14 mouse cellular contexts compared by ENCODE assay signal in the genomic region with DNA sequence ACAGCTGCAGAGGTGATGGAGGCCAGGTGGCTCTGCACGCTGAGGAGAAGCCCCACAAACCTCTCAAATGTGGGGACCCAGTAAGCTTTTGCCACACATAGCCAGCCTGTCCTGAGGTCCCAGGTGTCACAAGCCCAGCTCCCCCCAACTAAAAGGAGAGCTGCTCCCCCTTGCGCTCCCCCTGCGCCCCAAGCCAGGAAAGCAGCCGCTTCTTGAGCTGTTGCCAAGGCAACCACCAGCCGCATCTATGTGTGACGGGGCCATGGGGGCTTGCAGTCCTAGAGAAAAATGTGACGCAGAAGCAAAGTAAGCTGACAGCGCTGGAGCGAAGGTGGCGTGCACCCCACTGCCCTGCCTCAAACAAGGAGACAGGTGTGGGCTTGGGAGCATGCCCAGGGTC. TPM values are rescaled to one million over a fixed set of nuclear protein-coding genes. Genes with fewer than 3 reads are reported as not detected.
DNase-seq lines count a peak whose midpoint lies in the region; ATAC-seq and TF ChIP-seq lines count a peak whose summit lies in the region.
"Had no signal": no experiment of that assay in that cellular context is flagged by ENCODE, and none has a peak within 500 bp of the region (broad histone marks: within the 10 kb centered on the region; RNA-seq: fewer than 3 reads in every experiment).

No protein-coding gene starts in this region.

- H3K9ac ChIP-seq in intestine, postnatal 0 days (ENCODE audit: low read depth, low read length) = no peak overlapping the region
- no peak overlapping the region for H3K9ac ChIP-seq in intestine, embryonic 15.5 days
- H3K9ac ChIP-seq in hindbrain, embryonic 12.5 days = 0 out of 2 replicates have a peak overlapping the region, but pooled peaks have one; percentile 2
- H3K9ac ChIP-seq in neural tube, embryonic 12.5 days = no peak overlapping the region
- H3K9ac ChIP-seq in kidney, embryonic 14.5 days (ENCODE audit: low read depth, low read length) = no peak overlapping the region

- WGBS in intestine, postnatal 0 days = 28% methylated on average over 10 of the region's 10 CpGs
- 31% methylated on average over 10 of the region's 10 CpGs for WGBS in intestine, embryonic 15.5 days
- 15% methylated on average over 10 of the region's 10 CpGs for WGBS in hindbrain, embryonic 12.5 days
- 20% methylated on average over 10 of the region's 10 CpGs for WGBS in neural tube, embryonic 12.5 days
- WGBS in kidney, embryonic 14.5 days = 43% methylated on average over 10 of the region's 10 CpGs

- H3K27ac ChIP-seq in intestine, postnatal 0 days (ENCODE audit: low read depth, low read length) = no peak overlapping the region
- H3K27ac ChIP-seq in intestine, embryonic 15.5 days = no peak overlapping the region
- peak overlapping the region; percentile 55; the same call in 1 of the 2 replicates for H3K27ac ChIP-seq in hindbrain, embryonic 12.5 days
- H3K27ac ChIP-seq in neural tube, embryonic 12.5 days = no peak overlapping the region
- H3K27ac ChIP-seq in kidney, embryonic 14.5 days (ENCODE audit: low read depth, low read length) = no peak overlapping the region

- no peaks in the 10 kb centered on the region for H3K36me3 ChIP-seq in intestine, postnatal 0 days (ENCODE audit: control insufficient read depth, insufficient read depth)
- no peaks in the 10 kb centered on the region for H3K36me3 ChIP-seq in intestine, embryonic 15.5 days
- no peaks in the 10 kb centered on the region for H3K36me3 ChIP-seq in hindbrain, embryonic 12.5 days
- peaks cover 2% of the 10 kb centered on the region; the same call in 1 of the 2 replicates for H3K36me3 ChIP-seq in neural tube, embryonic 12.5 days
- H3K36me3 ChIP-seq in kidney, embryonic 14.5 days (ENCODE audit: control insufficient read depth, insufficient read depth, low read length) = peaks cover 2% of the 10 kb centered on the region

- 0 out of 2 replicates have a peak, but pooled peaks have one; percentile 11 for ATAC-seq in intestine, postnatal 0 days
- ATAC-seq in intestine, embryonic 15.5 days = no peak
- peak; percentile 20; the same call in 1 of the 2 replicates for ATAC-seq in hindbrain, embryonic 12.5 days (ENCODE audit: low FRiP score)
- ATAC-seq in neural tube, embryonic 12.5 days (ENCODE audit: low FRiP score, low read depth) = no peak; the same call in 1 of the 2 replicates
- no peak for ATAC-seq in kidney, embryonic 14.5 days (ENCODE audit: low FRiP score, low TSS enrichment)
- ATAC-seq: Patski had no signal

- H3K4me1 ChIP-seq in intestine, postnatal 0 days (replicated peaks; ENCODE audit: control insufficient read depth, insufficient read depth, low read length) = 0 out of 2 replicates have a peak, but pooled peaks cover 3% of the 10 kb centered on the region
- H3K4me1 ChIP-seq in intestine, embryonic 15.5 days (replicated peaks) = peaks cover 14% of the 10 kb centered on the region
- peaks cover 48% of the 10 kb centered on the region for H3K4me1 ChIP-seq in hindbrain, embryonic 12.5 days
- peaks cover 42% of the 10 kb centered on the region for H3K4me1 ChIP-seq in neural tube, embryonic 12.5 days
- H3K4me1 ChIP-seq in kidney, embryonic 14.5 days (ENCODE audit: control insufficient read depth, insufficient read depth, low read length) = peaks cover 9% of the 10 kb centered on the region

- peaks cover 11% of the 10 kb centered on the region for H3K27me3 ChIP-seq in intestine, postnatal 0 days (replicated peaks; ENCODE audit: control insufficient read depth, insufficient read depth, low read length)
- peaks cover 31% of the 10 kb centered on the region for H3K27me3 ChIP-seq in intestine, embryonic 15.5 days (replicated peaks)
- H3K27me3 ChIP-seq in hindbrain, embryonic 12.5 days = peaks cover 39% of the 10 kb centered on the region
- peaks cover 30% of the 10 kb centered on the region for H3K27me3 ChIP-seq in neural tube, embryonic 12.5 days (replicated peaks)
- H3K27me3 ChIP-seq in kidney, embryonic 14.5 days (ENCODE audit: control insufficient read depth, insufficient read depth, low read length) = peaks cover 21% of the 10 kb centered on the region
- H3K27me3 ChIP-seq: Patski had no signal

- peak; percentile 73 to 81 for DNase-seq in thymus, postnatal 10 days (ENCODE audit: low spot score in 2 of 2)
- DNase-seq in gastrocnemius, postnatal 10 days = no peak
- DNase-seq in spleen, postnatal 36 days (ENCODE audit: low spot score in 2 of 2) = no peak
- DNase-seq: heart, postnatal 14 days; kidney, postnatal 25 days; spleen, adult 18-20 months had no signal

- no peak for TF ChIP-seq CTCF in intestine, postnatal 0 days (IDR thresholded peaks at IDR 0.05; ENCODE audit: low read depth)

- no peak overlapping the region for H3K4me2 ChIP-seq in intestine, postnatal 0 days (replicated peaks; ENCODE audit: low read depth)
- no peak overlapping the region for H3K4me2 ChIP-seq in intestine, embryonic 15.5 days (replicated peaks)
- H3K4me2 ChIP-seq in hindbrain, embryonic 12.5 days (replicated peaks) = peak overlapping the region; percentile 33
- peak overlapping the region; percentile 41 for H3K4me2 ChIP-seq in neural tube, embryonic 12.5 days (replicated peaks)
- H3K4me2 ChIP-seq in kidney, embryonic 14.5 days (replicated peaks; ENCODE audit: low read depth, low read length) = no peak overlapping the region

- H3K4me3 ChIP-seq in intestine, postnatal 0 days (ENCODE audit: low read depth, low read length) = no peak overlapping the region
- H3K4me3 ChIP-seq in intestine, embryonic 15.5 days (replicated peaks) = no peak overlapping the region
- H3K4me3 ChIP-seq in hindbrain, embryonic 12.5 days = peak overlapping the region; percentile 11
- H3K4me3 ChIP-seq in neural tube, embryonic 12.5 days = no peak overlapping the region
- H3K4me3 ChIP-seq in kidney, embryonic 14.5 days (ENCODE audit: low read length) = no peak overlapping the region

- H3K9me3 ChIP-seq in intestine, postnatal 0 days (ENCODE audit: control insufficient read depth) = no peaks in the 10 kb centered on the region
- no peaks in the 10 kb centered on the region for H3K9me3 ChIP-seq in intestine, embryonic 15.5 days
- H3K9me3 ChIP-seq in hindbrain, embryonic 12.5 days (replicated peaks) = no peaks in the 10 kb centered on the region
- H3K9me3 ChIP-seq in neural tube, embryonic 12.5 days = no peaks in the 10 kb centered on the region
- H3K9me3 ChIP-seq in kidney, embryonic 14.5 days (ENCODE audit: control insufficient read depth, low read length) = no peaks in the 10 kb centered on the region

RNA-seq across cellular contexts. Expression of a gene that starts 2.4 kb away (rescaled TPM):
- 0.86 and 1.1 TPM in 2 replicates for polyA plus RNA-seq in intestine, postnatal 0 days (2015; fragmentation: Nextera tagmentation; extraction: Ambion mirVana)
- polyA plus RNA-seq in intestine, embryonic 15.5 days (2015; fragmentation: Nextera tagmentation; extraction: Ambion mirVana) = 4.0 and 4.3 TPM in 2 replicates
- polyA plus RNA-seq in hindbrain, embryonic 12.5 days (2016; fragmentation: Nextera tagmentation; extraction: Ambion mirVana) = 5.5 and 5.9 TPM in 2 replicates
- 2.3 and 4.0 TPM in 2 replicates for polyA plus RNA-seq in neural tube, embryonic 12.5 days (2016; fragmentation: Nextera tagmentation; extraction: Ambion mirVana)
- 0.76 and 1.9 TPM in 2 replicates for polyA plus RNA-seq in kidney, embryonic 14.5 days (2014; fragmentation: Nextera tagmentation; extraction: Ambion mirVana)
- total RNA-seq in gastrocnemius, postnatal 10 days (2021) = under 1 TPM; 0.26 to 0.59 TPM

RNA-seq across cellular contexts. Expression of a gene that starts 13.8 kb away (rescaled TPM):
- 23.3 and 23.4 TPM in 2 replicates for polyA plus RNA-seq in intestine, postnatal 0 days (2015; fragmentation: Nextera tagmentation; extraction: Ambion mirVana)
- polyA plus RNA-seq in intestine, embryonic 15.5 days (2015; fragmentation: Nextera tagmentation; extraction: Ambion mirVana) = 37.7 and 38.5 TPM in 2 replicates
- 60.0 and 61.8 TPM in 2 replicates for polyA plus RNA-seq in hindbrain, embryonic 12.5 days (2016; fragmentation: Nextera tagmentation; extraction: Ambion mirVana)
- polyA plus RNA-seq in neural tube, embryonic 12.5 days (2016; fragmentation: Nextera tagmentation; extraction: Ambion mirVana) = 66.7 and 67.0 TPM in 2 replicates
- 48.9 and 51.4 TPM in 2 replicates for polyA plus RNA-seq in kidney, embryonic 14.5 days (2014; fragmentation: Nextera tagmentation; extraction: Ambion mirVana)
- 10 to 100 TPM; 21.0 to 21.3 TPM for total RNA-seq in gastrocnemius, postnatal 10 days (2021)

RNA-seq across cellular contexts. Expression of a gene that starts 13.8 kb away (rescaled TPM):
- 41.0 and 42.1 TPM in 2 replicates for polyA plus RNA-seq in intestine, postnatal 0 days (2015; fragmentation: Nextera tagmentation; extraction: Ambion mirVana)
- 40.6 and 42.7 TPM in 2 replicates for polyA plus RNA-seq in intestine, embryonic 15.5 days (2015; fragmentation: Nextera tagmentation; extraction: Ambion mirVana)
- 59.4 and 59.5 TPM in 2 replicates for polyA plus RNA-seq in hindbrain, embryonic 12.5 days (2016; fragmentation: Nextera tagmentation; extraction: Ambion mirVana)
- polyA plus RNA-seq in neural tube, embryonic 12.5 days (2016; fragmentation: Nextera tagmentation; extraction: Ambion mirVana) = 67.1 and 71.3 TPM in 2 replicates
- polyA plus RNA-seq in kidney, embryonic 14.5 days (2014; fragmentation: Nextera tagmentation; extraction: Ambion mirVana) = 33.8 and 41.5 TPM in 2 replicates
- total RNA-seq in gastrocnemius, postnatal 10 days (2021) = 10 to 100 TPM; 13.1 to 13.5 TPM

RNA-seq across cellular contexts. Expression of a gene that starts 20.7 kb away (rescaled TPM):
- polyA plus RNA-seq in intestine, postnatal 0 days (2015; fragmentation: Nextera tagmentation; extraction: Ambion mirVana) = 253 and 257 TPM in 2 replicates
- 490 and 556 TPM in 2 replicates for polyA plus RNA-seq in intestine, embryonic 15.5 days (2015; fragmentation: Nextera tagmentation; extraction: Ambion mirVana)
- polyA plus RNA-seq in hindbrain, embryonic 12.5 days (2016; fragmentation: Nextera tagmentation; extraction: Ambion mirVana) = 713 and 760 TPM in 2 replicates
- 726 and 737 TPM in 2 replicates for polyA plus RNA-seq in neural tube, embryonic 12.5 days (2016; fragmentation: Nextera tagmentation; extraction: Ambion mirVana)
- polyA plus RNA-seq in kidney, embryonic 14.5 days (2014; fragmentation: Nextera tagmentation; extraction: Ambion mirVana) = 675 and 744 TPM in 2 replicates
- 100 to 1,000 TPM; 113 to 136 TPM for total RNA-seq in gastrocnemius, postnatal 10 days (2021)

RNA-seq across cellular contexts. Expression of a gene that starts 44.4 kb away (rescaled TPM):
- 0.18 and 0.29 TPM in 2 replicates for polyA plus RNA-seq in intestine, postnatal 0 days (2015; fragmentation: Nextera tagmentation; extraction: Ambion mirVana)
- 0.62 TPM in 1 of 2 replicates, not detected in the other for polyA plus RNA-seq in intestine, embryonic 15.5 days (2015; fragmentation: Nextera tagmentation; extraction: Ambion mirVana)
- polyA plus RNA-seq in hindbrain, embryonic 12.5 days (2016; fragmentation: Nextera tagmentation; extraction: Ambion mirVana) = not detected in 2 replicates
- not detected in 2 replicates for polyA plus RNA-seq in neural tube, embryonic 12.5 days (2016; fragmentation: Nextera tagmentation; extraction: Ambion mirVana)
- not detected in 2 replicates for polyA plus RNA-seq in kidney, embryonic 14.5 days (2014; fragmentation: Nextera tagmentation; extraction: Ambion mirVana)
- total RNA-seq in gastrocnemius, postnatal 10 days (2021) = 1 to 10 TPM; 5.0 to 5.2 TPM
- total RNA-seq: liver, adult 2 months had no signal
- polyA plus RNA-seq: C2C12; liver, adult 2 months; Patski had no signal

Comparison
In these comparisons a context has a peak if more than half of its experiments do, and no peak if none do; other contexts are left out.
1. ATAC-seq: peak in intestine, postnatal 0 days (single experiment) and hindbrain, embryonic 12.5 days (single experiment); none in intestine, embryonic 15.5 days (single experiment), neural tube, embryonic 12.5 days (single experiment) and kidney, embryonic 14.5 days (single experiment).
2. H3K4me2 ChIP-seq: peak in hindbrain, embryonic 12.5 days (single experiment) and neural tube, embryonic 12.5 days (single experiment); none in intestine, postnatal 0 days (single experiment), intestine, embryonic 15.5 days (single experiment) and kidney, embryonic 14.5 days (single experiment).
3. DNase-seq: peak in thymus, postnatal 10 days (2 of 2); none in gastrocnemius, postnatal 10 days (single experiment) and spleen, postnatal 36 days (0 of 2).